Mouse (Mus musculus) neural tube, embryonic 12.5 days (tissue): Measurements from ENCODE around the gene Cmtm5. TPM values are rescaled to one million over a fixed set of nuclear protein-coding genes. Genes with fewer than 3 reads are reported as not detected.

Experiments used
- ATAC-seq: fragments of 200-750 bp; cut with Nextera tagmentation; 2 replicates; pipeline ENCODE4 v1.8.0; 2017; ENCODE audit warnings: low read depth, mild to moderate bottlenecking, moderate TSS enrichment, moderate library complexity; ENCODE audit not compliant: low FRiP score
- H3K27ac ChIP-seq: fragments of 300-500 bp; sonication (generic); 2 replicates; pipeline ENCODE4 v1.5.1; 2016
- H3K27me3 ChIP-seq: fragments of 300-500 bp; sonication (generic); replicated peaks from 2 replicates; pipeline ENCODE4 v1.6.1; 2016; ENCODE audit warnings: mild to moderate bottlenecking
- H3K36me3 ChIP-seq: fragments of 300-500 bp; sonication (generic); 2 replicates; pipeline ENCODE4 v1.6.1; 2016; ENCODE audit warnings: mild to moderate bottlenecking
- H3K4me1 ChIP-seq: fragments of 300-500 bp; sonication (generic); 2 replicates; pipeline ENCODE4 v1.6.1; 2016
- H3K4me2 ChIP-seq: fragments of 300-500 bp; sonication (generic); replicated peaks from 2 replicates; pipeline ENCODE4 v1.6.1; 2016; ENCODE audit warnings: mild to moderate bottlenecking
- H3K4me3 ChIP-seq: fragments of 300-500 bp; sonication (generic); 2 replicates; pipeline ENCODE4 v1.5.1; 2016
- H3K9ac ChIP-seq: fragments of 300-500 bp; sonication (generic); 2 replicates; pipeline ENCODE4 v1.6.1; 2016; ENCODE audit warnings: mild to moderate bottlenecking
- H3K9me3 ChIP-seq: fragments of 300-500 bp; sonication (generic); 2 replicates; pipeline ENCODE4 v1.6.1; 2016; ENCODE audit warnings: mild to moderate bottlenecking
- WGBS: fragments of 180-500 bp; shearing (Covaris S2); methylation state at CpG from one replicate; pipeline ENCODE4 v1.1.7; 2016; 5-methylcytosine and 5-hydroxymethylcytosine counted together
- polyA plus RNA-seq: library from polyadenylated mRNA; unstranded; fragments of >200 nt; fragmentation: Nextera tagmentation; extraction: Ambion mirVana; gene quantifications from 2 replicates; pipeline ENCODE4 v1.2.1, GENCODE M21; 2016

Cmtm5 gene
- 6.7 and 7.2 TPM in 2 replicates for polyA plus RNA-seq

DNA sequence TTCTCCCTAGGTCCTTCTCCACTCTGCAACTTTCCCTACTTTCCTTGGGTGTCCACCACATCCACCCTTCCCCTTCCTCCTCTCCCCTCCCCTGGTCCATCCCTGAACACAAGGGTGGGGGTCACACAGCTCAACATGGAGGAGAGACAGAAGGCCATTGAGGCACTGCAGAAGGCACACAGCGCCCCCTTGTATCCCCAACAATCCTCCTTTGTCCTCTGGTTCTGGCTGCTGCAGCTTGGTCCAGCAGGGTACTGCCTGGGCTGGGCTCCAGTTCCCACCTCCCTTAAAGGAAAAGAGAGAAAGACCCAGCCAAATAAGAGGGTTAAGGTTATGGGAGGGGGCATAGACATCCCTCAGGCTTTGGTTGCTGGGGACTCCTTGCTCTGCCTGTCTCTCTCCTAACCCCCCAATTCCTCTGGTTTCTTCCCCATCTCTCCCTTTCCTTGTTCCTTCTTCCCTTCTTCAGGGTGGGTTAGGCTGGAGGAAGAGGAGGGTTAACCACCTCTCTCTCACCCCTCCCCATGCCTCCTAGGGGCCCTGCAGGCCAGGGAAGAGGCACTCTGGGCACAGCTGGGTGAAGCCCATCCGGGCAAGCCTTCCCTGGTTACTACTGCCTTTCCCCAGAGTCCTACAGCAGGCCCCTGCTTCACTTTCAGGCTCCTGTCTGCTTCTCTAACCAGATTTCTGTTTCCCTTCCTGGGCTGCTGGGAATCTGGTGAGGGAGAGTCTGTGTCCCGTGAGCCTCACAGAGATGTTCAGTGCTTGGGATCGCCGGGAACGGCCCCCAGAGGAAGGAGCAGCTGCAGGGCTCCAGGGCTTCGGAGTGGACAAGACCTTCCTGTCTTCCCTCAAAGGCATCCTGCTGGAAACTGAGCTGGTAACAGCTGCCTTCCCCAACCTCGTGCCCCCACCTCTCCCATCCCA, at the start of gene Cmtm5:
Gene Cmtm5 (plus strand): TSS at position 358 of the 927 bp plus-strand sequence.
- no peak within 1 kb of the TSS for H3K4me3 ChIP-seq
- peak within 1 kb of the TSS; percentile 50; the same call in 1 of the 2 replicates for H3K27ac ChIP-seq
- peak within 1 kb of the TSS; percentile 42; the same call in 1 of the 2 replicates for H3K9ac ChIP-seq
- H3K27me3 ChIP-seq, result no peaks in the 10 kb centered on the region
- peak within 1 kb of the TSS; percentile 38 for H3K4me2 ChIP-seq
- no peaks in the 10 kb centered on the region for H3K9me3 ChIP-seq
- H3K36me3 ChIP-seq, result no peaks in the 10 kb centered on the region
- 0 out of 2 replicates have a peak, but pooled peaks have one; percentile 26 for ATAC-seq
- 32% methylated on average over 8 of the region's 8 CpGs for WGBS
- peaks cover 17% of the 10 kb centered on the region for H3K4me1 ChIP-seq

DNA sequence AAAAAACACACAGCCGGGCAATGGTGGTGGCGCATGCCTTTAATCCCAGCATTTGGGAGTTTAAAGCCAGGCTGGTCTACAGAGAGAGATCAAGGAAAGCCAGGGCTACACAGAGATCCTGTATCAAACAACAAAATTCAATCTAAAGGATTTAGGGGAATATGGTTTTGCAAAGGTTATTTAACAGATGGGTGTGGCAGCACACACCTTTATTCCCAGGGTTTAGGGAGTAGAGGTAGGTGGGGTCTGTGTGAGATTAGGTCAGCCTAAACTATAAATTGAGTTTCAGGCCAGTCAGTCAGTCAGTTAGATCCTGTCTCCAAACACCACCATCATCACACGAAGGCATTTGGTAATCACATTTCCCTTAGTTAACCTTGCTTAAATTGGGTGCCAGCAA, 43.9 kb upstream of the Cmtm5 start, which contains the start of gene Pabpn1:
Gene Pabpn1 (plus strand): TSS at position 301 of the 400 bp plus-strand sequence.
- WGBS, result 93% methylated on average over 3 of the region's 3 CpGs
- peak within 1 kb of the TSS; percentile 73 for H3K4me2 ChIP-seq

DNA sequence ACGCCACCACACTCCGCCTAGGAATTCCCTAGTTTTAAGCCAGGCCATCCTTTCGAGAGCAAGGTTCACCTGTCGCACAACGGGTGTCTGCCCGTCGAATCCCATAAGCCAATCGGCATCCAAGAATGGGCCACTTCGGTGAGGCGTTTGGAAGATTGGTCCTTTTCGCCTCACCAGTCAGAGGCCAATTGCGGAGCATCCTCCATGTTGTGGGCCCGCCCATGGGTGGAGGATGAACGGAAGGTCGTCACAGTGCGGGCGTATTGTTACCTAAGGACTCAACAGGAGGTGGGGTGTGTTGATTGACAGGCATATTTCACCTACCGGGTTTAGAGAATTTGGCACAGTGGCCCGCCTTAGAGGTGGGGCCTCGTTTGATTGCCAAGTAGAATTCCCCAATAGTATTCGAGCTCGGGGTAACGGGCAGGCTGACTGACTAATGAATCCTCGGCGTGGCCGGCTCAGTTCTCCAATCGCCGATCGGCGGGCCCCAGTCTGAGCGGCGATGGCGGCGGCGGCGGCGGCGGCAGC, 42.3 kb upstream of the Cmtm5 start:
- no peaks in the 10 kb centered on the region for H3K27me3 ChIP-seq
- H3K4me2 ChIP-seq, result peak overlapping the region; percentile 73
- H3K36me3 ChIP-seq, result peaks cover 30% of the 10 kb centered on the region
- H3K9ac ChIP-seq, result peak overlapping the region; percentile 100
- H3K9me3 ChIP-seq, result no peaks in the 10 kb centered on the region
- WGBS, result under 1% methylated on average over 38 of the region's 38 CpGs
- peak overlapping the region; percentile 99 for H3K4me3 ChIP-seq
- peaks cover 15% of the 10 kb centered on the region for H3K4me1 ChIP-seq
- ATAC-seq, result peak; percentile 99
- peak overlapping the region; percentile 92; the same call in 1 of the 2 replicates for H3K27ac ChIP-seq

More for the DNA sequence above, 43.9 kb upstream of the Cmtm5 start, which contains the start of gene Pabpn1:
- Histone ChIP-seq H3K27ac (peak within 1 kb of the TSS; percentile 46; the same call in 1 of the 2 replicates), H3K4me1 (peaks cover 15% of the 10 kb centered on the region), H3K27me3 (no peaks in the 10 kb centered on the region), H3K36me3 (peaks cover 17% of the 10 kb centered on the region), H3K9ac (no peak within 1 kb of the TSS), H3K4me3 (peak within 1 kb of the TSS; percentile 35), H3K9me3 (no peaks in the 10 kb centered on the region)
- no peak for ATAC-seq

DNA sequence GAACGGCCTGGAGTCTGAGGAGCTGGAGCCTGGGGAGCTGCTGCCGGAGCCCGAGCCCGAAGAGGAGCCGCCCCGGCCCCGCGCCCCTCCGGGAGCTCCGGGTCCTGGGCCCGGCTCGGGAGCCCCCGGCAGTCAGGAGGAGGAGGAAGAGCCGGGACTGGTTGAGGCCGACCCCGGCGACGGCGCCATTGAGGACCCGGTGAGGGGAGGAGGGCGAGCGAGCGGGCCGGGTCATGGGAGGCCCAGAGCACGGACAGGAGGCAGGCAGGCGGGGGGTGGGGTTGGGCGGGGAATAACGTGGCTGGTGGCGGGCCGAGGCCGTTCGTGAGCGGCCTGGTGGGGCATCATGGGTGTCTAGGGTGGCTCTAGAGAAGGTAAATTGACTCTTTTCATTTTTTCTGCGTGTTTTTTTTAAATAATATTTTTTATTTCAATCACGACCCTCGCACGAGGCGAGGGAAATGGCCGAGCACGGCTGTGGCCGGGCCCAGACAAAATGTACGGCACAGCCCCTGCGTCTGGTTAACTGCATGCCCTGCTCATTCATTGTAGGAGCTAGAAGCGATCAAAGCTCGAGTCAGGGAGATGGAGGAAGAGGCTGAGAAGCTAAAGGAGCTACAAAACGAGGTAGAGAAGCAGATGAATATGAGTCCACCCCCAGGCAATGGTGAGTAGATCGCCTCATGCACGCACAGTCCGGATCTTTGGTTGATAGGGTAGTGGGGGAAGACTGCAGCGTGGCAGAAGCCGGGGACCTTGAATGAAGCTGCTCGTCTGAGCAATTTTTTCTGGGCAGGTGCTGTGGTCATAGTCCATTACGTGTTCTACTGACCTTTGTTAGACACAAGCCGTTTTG, 41.5 kb upstream of the Cmtm5 start:
- Histone ChIP-seq H3K4me3 (peak overlapping the region; percentile 99), H3K9ac (peak overlapping the region; percentile 100), H3K27ac (peak overlapping the region; percentile 92), H3K4me1 (peaks cover 15% of the 10 kb centered on the region), H3K4me2 (peak overlapping the region; percentile 73), H3K36me3 (peaks cover 30% of the 10 kb centered on the region), H3K9me3 (no peaks in the 10 kb centered on the region), H3K27me3 (no peaks in the 10 kb centered on the region)
- WGBS, result under 1% methylated on average over 51 of the region's 54 CpGs
- ATAC-seq, result peak; percentile 57

DNA sequence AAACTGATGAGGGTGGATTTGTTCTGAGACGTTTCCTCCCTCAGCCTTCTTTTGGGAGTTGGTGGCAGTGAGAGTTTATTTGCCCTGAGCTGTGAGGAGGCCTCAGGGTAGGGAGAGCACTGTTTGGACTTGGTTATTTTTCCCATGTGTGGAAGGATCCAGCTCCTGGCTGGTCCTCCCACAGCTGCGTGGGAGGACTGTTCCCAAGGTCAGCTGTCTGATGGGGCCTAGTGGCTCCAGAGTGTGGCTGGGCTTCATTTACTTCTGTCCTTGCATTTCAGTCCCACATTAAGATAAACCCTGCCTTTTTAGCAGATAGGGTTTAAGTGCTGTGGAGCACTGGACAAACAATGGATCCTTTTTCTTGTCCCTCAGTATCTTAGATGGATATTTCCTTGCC, 38.6 kb upstream of the Cmtm5 start:
- WGBS, result 69% methylated on average over 2 of the region's 2 CpGs
- ATAC-seq, result no peak
- H3K27ac ChIP-seq, result no peak overlapping the region
- H3K4me2 ChIP-seq, result no peak overlapping the region
- H3K9ac ChIP-seq, result peak overlapping the region; percentile 13; the same call in 1 of the 2 replicates
- H3K27me3 ChIP-seq, result no peaks in the 10 kb centered on the region
- H3K36me3 ChIP-seq, result peaks cover 30% of the 10 kb centered on the region
- peaks cover 15% of the 10 kb centered on the region for H3K4me1 ChIP-seq
- H3K9me3 ChIP-seq, result no peaks in the 10 kb centered on the region
- no peak overlapping the region for H3K4me3 ChIP-seq

DNA sequence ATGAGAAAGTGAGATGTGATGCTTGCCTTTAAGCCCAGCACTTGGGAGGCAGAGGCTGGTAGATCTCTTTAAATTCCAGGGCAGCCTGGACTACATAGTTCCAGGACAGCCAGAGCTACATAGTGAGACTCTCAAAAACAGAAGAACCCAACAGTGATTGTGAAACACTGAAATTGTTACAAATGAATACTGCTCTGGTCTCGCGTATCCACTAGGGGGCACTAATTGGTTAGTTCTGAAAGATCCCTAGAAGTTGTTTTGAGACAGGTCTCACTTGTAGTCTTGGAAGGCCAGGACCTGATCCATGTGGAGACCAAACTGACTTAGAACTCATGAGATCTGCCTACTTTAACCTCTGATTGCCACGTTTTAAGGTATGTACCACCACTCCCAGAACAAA, 35.7 kb upstream of the Cmtm5 start:
- under 1% methylated on average over 3 of the region's 3 CpGs for WGBS
- Histone ChIP-seq H3K9me3 (no peaks in the 10 kb centered on the region), H3K4me2 (no peak overlapping the region), H3K27ac (no peak overlapping the region), H3K36me3 (peaks cover 42% of the 10 kb centered on the region), H3K27me3 (no peaks in the 10 kb centered on the region), H3K4me3 (no peak overlapping the region), H3K4me1 (peaks cover 12% of the 10 kb centered on the region; the same call in 1 of the 2 replicates), H3K9ac (no peak overlapping the region)
- ATAC-seq, result no peak

DNA sequence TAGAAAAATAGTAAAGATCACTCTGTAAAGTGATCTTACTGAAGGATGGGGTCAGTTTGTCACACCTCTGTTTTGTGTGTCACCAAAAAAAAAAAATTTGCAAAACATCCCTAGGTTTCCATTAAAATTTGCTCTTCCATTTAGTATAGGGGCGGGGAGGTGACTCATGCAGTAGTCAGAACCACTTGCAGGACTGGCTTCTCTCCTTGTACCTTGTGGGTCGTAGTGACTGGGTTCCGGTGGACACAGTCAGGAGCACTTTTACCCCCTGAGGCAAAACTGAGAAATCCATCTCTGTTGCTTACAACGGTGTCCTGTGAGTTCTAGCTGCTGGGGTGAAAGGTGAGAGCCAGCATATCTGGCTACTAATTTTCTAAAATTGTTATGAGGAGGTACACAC, 32.4 kb upstream of the Cmtm5 start:
- peaks cover 7% of the 10 kb centered on the region; the same call in 1 of the 2 replicates for H3K4me1 ChIP-seq
- H3K4me2 ChIP-seq, result no peak overlapping the region
- WGBS, result 92% methylated on average over 4 of the region's 4 CpGs
- no peak overlapping the region for H3K27ac ChIP-seq
- no peak overlapping the region for H3K9ac ChIP-seq
- no peak for ATAC-seq
- peaks cover 36% of the 10 kb centered on the region for H3K36me3 ChIP-seq
- H3K4me3 ChIP-seq, result no peak overlapping the region
- no peaks in the 10 kb centered on the region for H3K9me3 ChIP-seq
- no peaks in the 10 kb centered on the region for H3K27me3 ChIP-seq

DNA sequence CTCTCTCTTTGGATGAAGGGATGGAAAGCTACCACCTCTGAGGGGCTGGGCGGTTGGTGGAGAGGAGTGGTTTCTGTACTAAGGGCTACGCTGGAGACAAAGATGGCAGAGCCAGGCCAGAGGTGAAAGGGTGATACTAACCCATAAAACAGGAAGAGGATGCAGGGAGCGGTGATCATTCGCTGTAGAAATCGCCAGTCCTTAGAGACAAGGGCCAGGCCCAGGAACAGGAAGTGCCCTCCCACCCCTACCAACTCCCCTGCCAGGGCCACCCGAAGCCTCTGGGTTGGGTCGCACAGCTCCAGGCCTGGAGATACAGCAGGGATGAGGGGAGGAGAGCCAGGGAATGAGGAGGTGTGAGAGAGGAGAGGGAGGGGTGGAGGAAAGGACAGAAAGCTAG, 27.4 kb upstream of the Cmtm5 start:
- H3K4me1 ChIP-seq, result peaks cover 28% of the 10 kb centered on the region
- H3K36me3 ChIP-seq, result peaks cover 48% of the 10 kb centered on the region
- H3K4me3 ChIP-seq, result no peak overlapping the region
- H3K9me3 ChIP-seq, result no peaks in the 10 kb centered on the region
- 0 out of 2 replicates have a peak overlapping the region, but pooled peaks have one; percentile 0 for H3K9ac ChIP-seq
- no peak for ATAC-seq
- H3K4me2 ChIP-seq, result no peak overlapping the region
- H3K27me3 ChIP-seq, result no peaks in the 10 kb centered on the region
- WGBS, result 88% methylated on average over 7 of the region's 7 CpGs
- no peak overlapping the region for H3K27ac ChIP-seq

DNA sequence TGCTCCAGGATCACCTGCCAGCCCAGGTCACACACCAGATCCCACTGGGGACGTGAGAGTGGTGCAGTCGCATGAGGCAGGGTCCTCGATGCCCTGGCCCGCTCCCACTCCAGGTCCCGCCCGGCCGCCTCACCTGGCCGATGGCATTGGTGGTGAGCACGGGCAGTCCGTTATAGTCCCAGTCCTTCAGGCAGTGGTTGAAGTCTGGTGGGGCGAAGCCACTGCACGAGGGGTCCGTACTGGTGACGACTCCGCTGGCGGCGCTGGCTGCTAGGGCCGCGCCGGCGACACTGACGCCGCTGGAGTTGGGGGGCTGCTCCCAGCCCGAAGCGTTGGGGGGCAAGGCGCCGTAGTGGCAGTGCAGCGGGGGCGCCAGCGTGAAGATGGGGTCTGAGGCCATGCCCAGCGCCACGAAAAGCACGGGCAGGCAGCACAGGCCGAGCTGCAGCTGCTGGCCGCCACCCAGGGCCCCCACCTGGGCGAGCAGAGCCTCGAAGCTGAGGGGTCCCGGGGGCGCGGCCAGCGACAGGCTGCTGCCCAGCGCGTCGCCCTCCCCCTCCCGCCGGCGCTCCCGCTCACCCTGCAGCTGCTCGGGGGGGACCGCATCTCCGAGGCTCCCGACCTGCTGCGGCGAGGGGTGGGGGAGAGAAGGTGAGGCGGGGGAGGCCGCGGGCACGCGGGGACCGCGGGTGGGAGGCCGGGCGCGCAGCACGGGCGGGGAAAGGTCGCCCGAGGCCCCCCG, 23.8 kb upstream of the Cmtm5 start:
- Histone ChIP-seq H3K36me3 (peaks cover 43% of the 10 kb centered on the region), H3K4me3 (peak overlapping the region; percentile 90), H3K4me2 (peak overlapping the region; percentile 98), H3K9ac (peak overlapping the region; percentile 91), H3K27ac (peak overlapping the region; percentile 74), H3K4me1 (peaks cover 29% of the 10 kb centered on the region), H3K27me3 (no peaks in the 10 kb centered on the region), H3K9me3 (no peaks in the 10 kb centered on the region)
- ATAC-seq, result peak; percentile 66
- 2% methylated on average over 62 of the region's 69 CpGs for WGBS

DNA sequence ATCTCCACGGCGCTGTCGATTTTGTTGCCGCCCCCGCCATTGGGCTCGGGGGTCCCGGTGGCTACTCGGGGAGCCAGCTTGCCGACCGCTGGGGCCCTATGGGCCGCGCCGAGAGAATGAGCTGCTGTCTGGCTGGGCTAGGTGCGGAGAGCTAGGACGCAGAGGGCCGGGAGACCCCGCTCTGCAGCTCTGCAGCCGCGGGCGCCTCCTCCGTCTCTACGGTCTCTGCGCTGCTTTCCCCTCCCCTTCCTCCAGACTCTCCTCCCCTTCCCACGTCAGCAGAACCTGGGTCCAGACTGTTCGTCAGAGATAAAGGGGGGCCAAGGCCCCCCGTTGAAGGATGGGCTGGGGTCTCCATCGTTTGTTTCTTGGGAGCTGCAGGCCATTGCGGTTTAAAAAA, 23.2 kb upstream of the Cmtm5 start, which contains the start of gene Slc22a17:
Gene Slc22a17 (minus strand): TSS at position 247 of the 400 bp plus-strand sequence.
- peak within 1 kb of the TSS; percentile 91 for H3K9ac ChIP-seq
- peak within 1 kb of the TSS; percentile 90 for H3K4me3 ChIP-seq
- H3K27ac ChIP-seq, result peak within 1 kb of the TSS; percentile 74
- WGBS, result 0% methylated on average over 28 of the region's 28 CpGs
- peaks cover 39% of the 10 kb centered on the region for H3K36me3 ChIP-seq
- peak; percentile 95 for ATAC-seq
- no peaks in the 10 kb centered on the region for H3K27me3 ChIP-seq
- no peaks in the 10 kb centered on the region for H3K9me3 ChIP-seq
- peak within 1 kb of the TSS; percentile 98 for H3K4me2 ChIP-seq
- peaks cover 24% of the 10 kb centered on the region for H3K4me1 ChIP-seq

DNA sequence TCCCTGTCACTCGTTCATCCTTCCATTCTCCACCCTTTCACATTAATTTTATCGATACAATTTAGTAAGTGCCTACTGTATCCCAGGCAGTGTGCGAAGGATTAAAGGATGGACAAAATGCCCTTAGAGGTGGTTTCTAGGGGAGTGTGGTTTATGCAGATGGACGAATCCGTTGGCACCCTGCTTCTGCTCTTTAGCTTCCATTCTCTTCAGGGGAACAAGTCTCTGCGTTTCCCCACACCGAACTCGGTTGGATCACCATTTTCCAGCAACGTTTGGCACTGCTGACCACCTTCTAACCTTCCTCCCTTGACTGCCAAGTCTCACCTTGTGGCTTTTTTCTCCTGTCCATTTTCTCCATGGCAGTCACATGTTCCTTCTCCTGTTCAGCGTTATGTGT, 22.7 kb upstream of the Cmtm5 start:
- peak overlapping the region; percentile 98 for H3K4me2 ChIP-seq
- peak overlapping the region; percentile 91 for H3K9ac ChIP-seq
- no peaks in the 10 kb centered on the region for H3K9me3 ChIP-seq
- H3K27ac ChIP-seq, result 0 out of 2 replicates have a peak overlapping the region, but pooled peaks have one; percentile 74
- 18% methylated on average over 10 of the region's 10 CpGs for WGBS
- peaks cover 22% of the 10 kb centered on the region for H3K4me1 ChIP-seq
- H3K27me3 ChIP-seq, result no peaks in the 10 kb centered on the region
- peak overlapping the region; percentile 90 for H3K4me3 ChIP-seq
- peak; percentile 8; the same call in 1 of the 2 replicates for ATAC-seq
- H3K36me3 ChIP-seq, result peaks cover 36% of the 10 kb centered on the region
